Mouse (Mus musculus) embryonic fibroblast, embryonic 13.5 days (primary cell): ENCODE results near the gene Rbms3. TPM values are rescaled to one million over a fixed set of nuclear protein-coding genes. Genes with fewer than 3 reads are reported as not detected.

Experiments used
- H3K27ac ChIP-seq: 2 replicates; pipeline ENCODE4 v1.5.1; 2012; ENCODE audit warnings: low read length, control low read depth, inconsistent platforms; ENCODE audit not compliant: insufficient read depth
- H3K4me1 ChIP-seq: 2 replicates; pipeline ENCODE4 v1.6.1; 2011; ENCODE audit warnings: low read length; ENCODE audit not compliant: control insufficient read depth, insufficient read depth
- H3K4me3 ChIP-seq: 2 replicates; pipeline ENCODE4 v1.5.1; 2011; ENCODE audit warnings: mild to moderate bottlenecking, control low read depth, low read length; ENCODE audit not compliant: insufficient read depth
- CTCF ChIP-seq: IDR thresholded peaks from 2 replicates; pipeline ENCODE4 v1.5.1; 2011; ENCODE audit warnings: mild to moderate bottlenecking, control low read depth, low read length, moderate library complexity, borderline replicate concordance; ENCODE audit not compliant: insufficient read depth
- POLR2A ChIP-seq: IDR thresholded peaks from 2 replicates; pipeline ENCODE4 v1.6.1; 2011; ENCODE audit warnings: low read depth, mild to moderate bottlenecking, control low read depth, low read length, moderate library complexity
- polyA plus RNA-seq: library from polyadenylated mRNA; stranded (reverse); fragments of >200 nt; gene quantifications from 2 replicates; pipeline ENCODE4 v1.2.4, GENCODE M21; 2011; ENCODE audit warnings: low read depth; ENCODE audit not compliant: missing spikeins, insufficient read length

Rbms3 gene
- polyA plus RNA-seq, 1 experiment: 114 TPM

DNA sequence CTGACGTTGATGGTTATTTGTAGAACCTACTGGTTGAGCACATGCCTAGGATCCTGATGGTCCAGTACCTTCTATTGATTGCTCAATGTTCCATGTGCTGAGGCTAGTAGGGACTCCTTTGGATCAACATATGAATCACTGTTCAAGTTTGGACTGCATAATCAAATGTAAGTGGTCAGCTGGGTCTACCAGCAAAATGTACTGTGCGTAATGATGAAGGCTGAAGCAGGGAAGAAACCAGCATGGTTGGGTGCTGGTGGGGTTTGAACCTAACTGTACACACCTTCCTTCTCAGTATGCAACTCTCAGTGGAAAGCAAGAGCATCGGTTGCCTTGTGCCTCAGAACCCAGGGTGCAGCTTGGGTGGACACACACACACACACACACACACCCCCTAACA lies 767.4 kb downstream of the Rbms3 start:
- no peak overlapping the region for H3K4me3 ChIP-seq
- H3K4me1 ChIP-seq: peaks cover 4% of the 10 kb centered on the region; the same call in 1 of the 2 replicates
- H3K27ac ChIP-seq: no peak overlapping the region
- TF ChIP-seq CTCF (no peak), POLR2A (no peak)

DNA sequence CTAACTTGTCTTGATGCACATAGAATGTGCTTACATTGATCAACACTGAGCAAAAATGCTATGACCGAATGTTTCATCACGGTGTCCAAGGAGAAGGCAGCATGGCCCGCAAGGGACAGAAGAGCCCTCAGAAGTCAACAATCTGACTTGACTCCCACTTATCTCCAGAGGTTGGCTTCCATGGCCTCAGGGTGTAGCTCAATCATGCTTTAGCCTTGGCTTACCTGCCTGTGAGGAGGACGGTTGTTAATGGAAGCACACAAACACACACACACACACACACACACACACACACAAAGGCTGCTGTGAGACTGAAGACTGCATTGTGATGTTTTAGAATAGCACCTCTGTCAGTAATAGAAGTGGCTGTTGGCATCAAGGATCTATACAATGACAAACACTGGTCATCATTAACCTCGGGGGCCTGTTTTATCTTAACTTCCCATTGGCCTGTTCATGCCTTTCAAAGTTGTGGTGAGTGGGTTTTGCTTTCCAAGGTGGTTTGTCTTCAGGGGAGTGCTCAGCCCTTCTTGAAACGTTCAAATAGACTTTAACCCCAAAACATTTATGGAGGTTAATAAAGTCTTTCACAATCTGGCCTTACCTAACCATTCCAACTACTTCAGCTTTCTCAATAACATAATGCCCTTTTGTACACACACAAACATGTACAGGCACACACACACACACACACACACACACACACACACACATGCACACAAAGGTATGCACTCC lies 771.7 kb downstream of the Rbms3 start:
- TF ChIP-seq POLR2A (no peak), CTCF (no peak)

DNA sequence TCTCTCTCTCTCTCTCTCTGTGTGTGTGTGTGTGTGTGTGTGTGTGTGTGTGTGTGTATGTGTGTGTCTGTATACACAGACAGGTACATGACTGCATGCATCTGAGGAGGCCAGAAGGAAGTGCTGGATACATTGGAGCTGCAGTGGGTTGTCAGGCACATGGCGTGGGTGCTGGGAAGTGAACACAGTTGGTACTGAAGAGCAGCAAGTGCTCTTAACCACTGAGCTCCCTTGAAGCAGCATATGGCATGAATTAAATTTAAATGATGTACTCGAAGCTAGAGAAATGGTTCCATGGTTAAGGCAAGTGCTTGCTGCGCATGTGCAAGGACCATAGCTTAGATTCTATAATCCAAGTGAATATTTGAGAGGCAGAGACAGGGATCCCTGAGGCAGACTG lies 772.6 kb downstream of the Rbms3 start:
- no peak for TF ChIP-seq CTCF
- TF ChIP-seq POLR2A: no peak
- Histone ChIP-seq H3K27ac (no peak overlapping the region), H3K4me1 (0 out of 2 replicates have a peak, but pooled peaks cover 2% of the 10 kb centered on the region), H3K4me3 (no peak overlapping the region)

More for the DNA sequence above, 771.7 kb downstream of the Rbms3 start:
- no peak overlapping the region for H3K4me3 ChIP-seq
- no peak overlapping the region for H3K27ac ChIP-seq
- 0 out of 2 replicates have a peak, but pooled peaks cover 2% of the 10 kb centered on the region for H3K4me1 ChIP-seq

DNA sequence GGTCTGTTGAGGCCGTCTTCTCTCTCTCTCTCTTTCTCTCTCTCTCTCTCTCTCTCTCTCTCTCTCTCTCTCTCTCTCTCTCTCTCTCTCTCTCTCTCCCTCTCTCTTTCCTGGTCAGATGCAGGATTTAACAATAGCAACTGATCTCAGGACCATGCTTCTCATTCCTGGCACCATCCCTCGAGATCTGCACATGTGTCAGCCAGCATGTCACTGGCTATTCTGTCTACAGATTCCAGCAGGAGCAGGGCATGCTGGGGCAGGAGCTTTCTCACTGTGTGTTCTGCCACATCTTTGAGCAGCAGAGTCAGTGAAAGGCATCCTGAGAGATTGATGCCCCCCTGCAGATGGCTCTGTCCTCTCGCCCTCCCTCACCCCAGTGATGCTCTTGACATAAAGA lies 774.0 kb downstream of the Rbms3 start:
- no peak for TF ChIP-seq POLR2A
- no peak for TF ChIP-seq CTCF
- Histone ChIP-seq H3K27ac (no peak overlapping the region), H3K4me3 (no peak overlapping the region), H3K4me1 (0 out of 2 replicates have a peak, but pooled peaks cover 2% of the 10 kb centered on the region)

DNA sequence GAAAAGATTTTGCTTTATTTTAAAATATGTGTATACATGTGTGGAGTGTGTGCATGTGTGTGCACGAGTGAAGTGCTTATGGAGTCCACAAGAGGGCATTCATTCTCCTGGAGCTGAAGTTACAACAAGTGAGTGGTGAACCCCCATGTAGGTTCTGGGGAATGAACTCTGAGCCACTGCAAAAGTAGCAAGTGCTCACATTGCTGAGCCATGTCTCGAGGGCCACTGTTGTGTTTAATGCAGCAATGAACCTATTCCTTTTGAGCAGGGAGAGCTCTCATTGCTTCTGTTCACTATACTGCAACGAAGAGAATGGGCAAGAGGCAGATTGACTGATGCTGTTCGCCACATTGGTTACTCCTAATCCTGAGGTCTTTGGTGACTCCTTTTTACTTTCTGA lies 780.8 kb downstream of the Rbms3 start:
- TF ChIP-seq CTCF: no peak
- no peak for TF ChIP-seq POLR2A
- H3K27ac ChIP-seq: peak overlapping the region; percentile 95
- H3K4me1 ChIP-seq: peaks cover 4% of the 10 kb centered on the region

DNA sequence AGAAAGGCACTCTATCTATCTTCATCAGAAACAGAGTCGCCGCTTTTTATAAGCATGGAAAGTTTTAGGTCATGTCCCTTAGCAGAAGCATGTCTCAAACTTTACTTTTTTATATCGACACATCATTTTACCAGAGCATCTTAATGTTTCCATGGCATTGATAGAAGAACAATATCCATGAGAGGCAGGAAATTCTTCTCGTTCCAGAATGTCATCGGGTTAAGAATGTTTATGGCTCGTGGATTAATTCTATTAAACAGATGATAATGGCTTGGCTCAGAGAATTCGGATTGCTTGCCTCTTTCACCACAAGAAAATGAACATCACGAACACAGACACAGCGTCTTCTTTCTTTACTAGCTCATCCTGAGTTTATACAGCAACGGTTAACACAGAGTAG lies 781.5 kb downstream of the Rbms3 start:
- no peak overlapping the region for H3K4me3 ChIP-seq
- peak overlapping the region; percentile 95 for H3K27ac ChIP-seq
- TF ChIP-seq CTCF (no peak), POLR2A (no peak)
- H3K4me1 ChIP-seq: peaks cover 4% of the 10 kb centered on the region

More for the DNA sequence above, 780.8 kb downstream of the Rbms3 start:
- no peak overlapping the region for H3K4me3 ChIP-seq

DNA sequence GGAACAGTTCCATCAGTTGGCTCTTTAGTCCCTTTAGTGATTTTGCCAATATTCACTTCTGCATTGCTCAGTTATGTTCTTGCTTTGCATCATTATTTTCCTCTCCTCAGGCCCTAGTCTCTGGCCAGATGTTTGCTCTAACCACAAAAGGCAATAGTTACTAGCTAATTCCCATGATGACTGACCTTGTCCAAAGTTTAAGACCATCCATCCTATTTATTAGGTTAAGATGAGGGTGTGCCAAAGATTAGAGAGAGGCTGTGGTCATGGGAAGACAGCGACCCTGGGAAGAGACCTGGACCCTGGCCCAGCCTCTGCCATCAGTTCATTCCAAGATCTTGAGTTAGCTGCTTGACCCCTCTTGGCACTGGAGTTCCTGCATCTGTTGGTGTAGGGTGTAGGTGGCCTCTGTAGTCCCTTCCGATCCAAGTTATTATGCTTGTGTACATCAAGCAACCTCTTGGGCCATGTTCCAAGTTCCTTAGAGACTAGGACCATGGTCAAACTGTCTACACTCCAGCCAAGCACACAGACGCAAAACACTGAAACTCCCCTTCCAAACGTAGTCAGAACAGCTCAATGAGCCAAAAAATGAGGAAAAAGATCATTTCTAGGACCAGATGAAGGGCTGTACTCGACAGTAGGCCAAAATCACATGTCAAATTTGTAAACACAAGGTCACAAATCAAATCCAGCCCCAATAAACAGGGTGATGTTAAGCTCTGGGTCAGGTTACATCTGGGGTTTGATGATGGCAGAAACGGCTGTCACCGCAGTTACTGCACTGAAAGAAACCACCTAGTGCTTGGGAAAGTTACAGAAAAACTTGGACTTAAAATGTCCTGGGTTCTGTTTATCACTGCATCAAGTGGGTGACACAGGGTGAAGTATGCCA lies 782.2 kb downstream of the Rbms3 start:
- no peak for TF ChIP-seq CTCF
- no peak for TF ChIP-seq POLR2A
- H3K27ac ChIP-seq: peak overlapping the region; percentile 95
- no peak overlapping the region for H3K4me3 ChIP-seq

DNA sequence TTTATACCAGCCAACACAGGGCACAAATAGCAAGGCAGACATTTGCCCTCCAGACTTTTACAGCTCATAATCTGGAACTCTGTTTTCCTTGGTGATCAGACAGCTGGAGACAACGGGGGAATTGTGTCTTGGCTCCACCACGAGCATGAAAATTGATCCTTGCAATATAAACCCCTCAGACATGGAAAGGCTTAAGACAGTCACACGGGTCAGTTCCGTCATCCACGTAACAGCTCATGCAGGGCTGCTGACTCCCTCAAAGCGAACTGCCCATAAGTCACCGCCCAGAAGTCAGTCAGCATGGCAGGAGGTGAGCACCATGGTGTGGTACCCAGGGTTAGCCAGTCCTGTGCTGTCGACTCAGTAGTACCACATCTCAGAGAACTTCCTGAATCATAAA lies 794.8 kb downstream of the Rbms3 start:
- H3K4me1 ChIP-seq: no peaks in the 10 kb centered on the region
- TF ChIP-seq CTCF: no peak
- H3K27ac ChIP-seq: no peak overlapping the region
- H3K4me3 ChIP-seq: no peak overlapping the region

More for the DNA sequence above, 782.2 kb downstream of the Rbms3 start:
- H3K4me1 ChIP-seq: peaks cover 4% of the 10 kb centered on the region

DNA sequence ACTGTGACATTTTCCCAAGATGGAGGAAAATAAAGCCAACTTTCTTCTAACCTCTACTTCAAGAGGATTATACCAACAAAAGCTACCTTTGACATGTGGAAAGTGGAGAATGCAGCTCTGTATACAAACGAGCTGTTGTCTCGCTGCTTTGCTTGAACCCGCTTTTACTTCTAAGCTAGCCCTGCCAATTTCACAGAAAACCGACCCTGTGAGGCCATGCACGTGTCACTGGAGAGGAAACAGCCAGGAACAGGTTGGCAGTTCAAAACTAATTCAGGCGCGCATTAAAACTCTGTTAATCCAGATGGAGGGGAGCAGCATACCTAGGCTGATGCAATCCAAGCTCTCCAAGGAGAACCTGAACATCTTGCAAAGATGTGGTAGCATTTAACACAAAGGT lies 796.0 kb downstream of the Rbms3 start:
- Histone ChIP-seq H3K4me3 (no peak overlapping the region), H3K4me1 (no peaks in the 10 kb centered on the region), H3K27ac (no peak overlapping the region)
- TF ChIP-seq CTCF (no peak), POLR2A (no peak)

DNA sequence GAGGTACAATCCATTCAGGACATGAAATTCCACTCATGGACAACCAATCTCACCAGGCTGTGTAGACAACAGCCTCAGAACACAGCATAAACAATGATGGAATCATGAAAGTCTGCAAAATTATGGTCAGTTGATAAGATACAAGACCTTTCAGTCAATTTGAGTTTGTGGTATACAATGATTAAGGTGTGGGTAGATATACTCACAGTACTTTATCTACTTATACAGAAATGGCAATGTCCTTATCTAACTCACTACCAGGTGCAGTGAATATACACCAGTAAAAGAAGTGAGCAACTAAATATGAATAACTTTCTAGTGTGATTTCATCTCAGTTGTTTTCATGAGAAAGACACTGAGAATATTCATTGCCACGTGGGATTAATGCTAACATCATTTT lies 796.9 kb downstream of the Rbms3 start:
- Histone ChIP-seq H3K27ac (no peak overlapping the region), H3K4me1 (no peaks in the 10 kb centered on the region), H3K4me3 (no peak overlapping the region)
- TF ChIP-seq CTCF: no peak
- no peak for TF ChIP-seq POLR2A
